Mouse (Mus musculus) embryo, embryonic 10 days (tissue): Measurements from ENCODE around the gene Gm17655.
"Not testable (repeated sequence)": the region's sequence is repeated elsewhere in the genome, so short reads cannot be mapped to it uniquely, and the experiment has no call there.

Source experiments
- DNase-seq: peaks from one replicate; pipeline ENCODE4 v3.0.0-alpha.2; 2015; ENCODE audit warnings: low spot score

Gm17655 gene

GRCm38 (mm10) chr5:110072413-110072812 is at the start of gene Gm17655:
Gene Gm17655, minus strand, starts transcription at chr5:110072513.
- DNase-seq = not testable (repeated sequence)

- peak; percentile 90 for DNase-seq
Observed at GRCm38 (mm10) chr5:110109991-110110441, 37.7 kb upstream of the Gm17655 start, which contains the start of gene Zfp605. Gene Zfp605, plus strand, starts transcription at chr5:110110092.

GRCm38 (mm10) chr5:110108305-110108628 is 36.0 kb upstream of the Gm17655 start:
- no peak for DNase-seq

- peak; percentile 96 for DNase-seq
Observed at GRCm38 (mm10) chr5:110107581-110108304, 35.4 kb upstream of the Gm17655 start, which contains the start of gene Gtpbp6. Gene Gtpbp6, minus strand, starts transcription at chr5:110108197.

- peak; percentile 4 for DNase-seq
Observed at GRCm38 (mm10) chr5:110106901-110107564, 34.7 kb upstream of the Gm17655 start.

GRCm38 (mm10) chr5:110106140-110106871 is 34.0 kb upstream of the Gm17655 start:
- DNase-seq = no peak

- DNase-seq = no peak
Observed at GRCm38 (mm10) chr5:110104616-110105380, 32.5 kb upstream of the Gm17655 start.

- DNase-seq = no peak
Observed at GRCm38 (mm10) chr5:110103901-110104615, 31.7 kb upstream of the Gm17655 start.

- no peak for DNase-seq
Observed at GRCm38 (mm10) chr5:110102853-110103625, 30.7 kb upstream of the Gm17655 start.

- DNase-seq = peak; percentile 4
Observed at GRCm38 (mm10) chr5:110102429-110102828, 30.1 kb upstream of the Gm17655 start.

GRCm38 (mm10) chr5:110101716-110102347 is 29.5 kb upstream of the Gm17655 start:
- peak; percentile 31 for DNase-seq

- DNase-seq = peak; percentile 42
Observed at GRCm38 (mm10) chr5:110100921-110101631, 28.8 kb upstream of the Gm17655 start.

GRCm38 (mm10) chr5:110099656-110100580 is 27.6 kb upstream of the Gm17655 start, which contains the start of gene Plcxd1:
Gene Plcxd1, plus strand, starts transcription at chr5:110099969.
- peak; percentile 52 for DNase-seq

- DNase-seq = peak; percentile 5
Observed at GRCm38 (mm10) chr5:110098991-110099477, 26.7 kb upstream of the Gm17655 start.

GRCm38 (mm10) chr5:110094847-110095213 is 22.5 kb upstream of the Gm17655 start:
- DNase-seq = no peak

GRCm38 (mm10) chr5:110094030-110094846 is 21.9 kb upstream of the Gm17655 start, which contains the start of gene Gm35315:
Gene Gm35315, minus strand, starts transcription at chr5:110094420.
- peak; percentile 94 for DNase-seq

- DNase-seq = no peak
Observed at GRCm38 (mm10) chr5:110091546-110091945, 19.2 kb upstream of the Gm17655 start.
